Mouse (Mus musculus) CH12.LX (cell line): ENCODE results near the gene Zbtb49.

Experiments used
- CTCF ChIP-seq, 2 experiments: IDR thresholded peaks in 1 of 2; conservative IDR thresholded peaks in 1 of 2; 2 replicates each; pipeline ENCODE4 v1.5.1; 2011 to 2012; ENCODE audit warnings: low read depth in 2 of 2, low read length in 2 of 2, improper control_type of control experiment in 1 of 2, inconsistent platforms in 1 of 2, mild to moderate bottlenecking in 1 of 2, moderate library complexity in 1 of 2
- EP300 ChIP-seq: IDR thresholded peaks from 2 replicates; pipeline ENCODE4 v1.6.1; 2011; ENCODE audit warnings: low read length, improper control_type of control experiment
- MAX ChIP-seq: IDR thresholded peaks from 2 replicates; pipeline ENCODE4 v1.6.1; 2011; ENCODE audit warnings: low read length, improper control_type of control experiment
- MEF2A ChIP-seq: IDR thresholded peaks from 2 replicates; pipeline ENCODE4 v1.6.1; 2014; ENCODE audit warnings: low read depth, mild to moderate bottlenecking, inconsistent platforms, low read length, improper control_type of control experiment, borderline replicate concordance
- MYC ChIP-seq: IDR thresholded peaks from 2 replicates; pipeline ENCODE4 v1.6.1; 2011; ENCODE audit warnings: low read depth, mild to moderate bottlenecking, improper control_type of control experiment, low read length
- POLR2A ChIP-seq: IDR thresholded peaks from 2 replicates; pipeline ENCODE4 v1.6.1; 2011; ENCODE audit warnings: low read depth, mild to moderate bottlenecking, improper control_type of control experiment, low read length
- RAD21 ChIP-seq: IDR thresholded peaks from 2 replicates; pipeline ENCODE4 v1.6.1; 2011; ENCODE audit warnings: low read depth, mild to moderate bottlenecking, low read length, improper control_type of control experiment, moderate library complexity
- TCF12 ChIP-seq: IDR thresholded peaks from 2 replicates; pipeline ENCODE4 v1.6.1; 2014; ENCODE audit warnings: low read depth, mild to moderate bottlenecking, inconsistent platforms, low read length, improper control_type of control experiment

DNA sequence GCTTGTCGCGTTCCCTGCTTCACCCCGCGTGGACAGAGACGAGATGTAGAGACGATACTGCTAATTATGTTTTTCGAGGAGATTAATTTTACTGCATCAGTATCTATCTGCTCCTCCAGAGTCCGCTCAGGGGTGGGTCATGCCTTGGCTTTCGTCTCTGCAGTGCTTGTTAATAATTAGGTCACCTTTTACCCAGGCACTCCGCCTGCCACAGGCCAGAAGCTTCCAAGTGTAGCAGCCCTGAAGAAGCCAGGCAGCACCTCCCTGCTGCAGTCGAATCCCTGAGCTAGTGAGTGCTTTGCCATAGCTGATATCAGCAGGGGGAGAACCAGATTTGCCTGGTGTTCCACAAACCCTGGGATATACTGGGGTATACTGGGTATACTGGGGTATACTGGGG is 51.8 kb downstream of the Zbtb49 start:
- TF ChIP-seq MEF2A, result no peak
- no peak for TF ChIP-seq CTCF (conservative IDR thresholded peaks at IDR 0.05 in 1 of 2, IDR thresholded peaks at IDR 0.05 in 1 of 2; ENCODE audit: low read depth in 2 of 2, low read length in 2 of 2)
- no peak for TF ChIP-seq POLR2A
- TF ChIP-seq TCF12, result no peak
- no peak for TF ChIP-seq MAX
- TF ChIP-seq MYC, result no peak
- TF ChIP-seq EP300, result no peak
- TF ChIP-seq RAD21, result no peak
